Comparison of ENCODE assay signal across 9 mouse cellular contexts in genomic region chr3:21962921-21963732, GRCm38 (mm10).
A peak's percentile ranks its signal among the peaks of the same experiment; 100 is the strongest.
DNase-seq lines count a peak whose midpoint lies in the region; ATAC-seq and TF ChIP-seq lines count a peak whose summit lies in the region.
"Had no signal": no experiment of that assay in that cellular context is flagged by ENCODE, and none has a peak within 500 bp of the region (broad histone marks: within the 10 kb centered on the region; RNA-seq: fewer than 3 reads in every experiment).

No protein-coding gene starts in this region.

- peak; percentile 81 for DNase-seq in liver, adult 2 months (ENCODE audit: extremely low read depth, low read depth, low spot score)
- DNase-seq in NIH3T3 (ENCODE audit: low read depth), result peak; percentile 52
- DNase-seq in adrenal gland, postnatal 25 days, result no peak
- no peak for DNase-seq in c-Kit-positive CD71-positive TER-119-positive erythroid progenitor cells, embryonic 14.5 days (ENCODE audit: low spot score)
- DNase-seq in midbrain, embryonic 10.5 days (ENCODE audit: low spot score), result no peak

- no peaks in the 10 kb centered on the region for H3K36me3 ChIP-seq in liver, adult 2 months (ENCODE audit: control insufficient read depth, insufficient read depth, low read length)
- H3K36me3 ChIP-seq in liver, embryonic 12.5 days, result no peaks in the 10 kb centered on the region
- H3K36me3 ChIP-seq in macrophage (ENCODE audit: inconsistent target), result no peaks in the 10 kb centered on the region
- H3K36me3 ChIP-seq in midbrain, embryonic 10.5 days, result no peaks in the 10 kb centered on the region
- H3K36me3 ChIP-seq: limb, embryonic 12.5 days had no signal

- ATAC-seq in liver, embryonic 12.5 days, result no peak

- no peak for TF ChIP-seq POLR2A in liver, adult 2 months (IDR thresholded peaks at IDR 0.05; ENCODE audit: extremely low read depth, insufficient read depth, low read length)
- TF ChIP-seq POLR2A in embryonic fibroblast, embryonic 13.5 days (IDR thresholded peaks at IDR 0.05; ENCODE audit: low read depth, low read length), result no peak

- no peaks in the 10 kb centered on the region for H3K27me3 ChIP-seq in liver, adult 2 months (ENCODE audit: control insufficient read depth, insufficient read depth, low read length)
- no peaks in the 10 kb centered on the region for H3K27me3 ChIP-seq in liver, embryonic 12.5 days (replicated peaks)
- no peaks in the 10 kb centered on the region for H3K27me3 ChIP-seq in midbrain, embryonic 10.5 days (ENCODE audit: low read depth, poor library complexity, severe bottlenecking)
- H3K27me3 ChIP-seq: limb, embryonic 12.5 days had no signal

- H3K27ac ChIP-seq in liver, adult 2 months (replicated peaks; ENCODE audit: insufficient read depth, low read depth, low read length), result peak overlapping the region; percentile 75
- no peak overlapping the region for H3K27ac ChIP-seq in liver, embryonic 12.5 days
- peak overlapping the region; percentile 92 for H3K27ac ChIP-seq in embryonic fibroblast, embryonic 13.5 days (ENCODE audit: insufficient read depth, low read length)
- H3K27ac ChIP-seq in macrophage, result peak overlapping the region; percentile 76
- H3K27ac ChIP-seq in midbrain, embryonic 10.5 days (replicated peaks), result no peak overlapping the region
- H3K27ac ChIP-seq: limb, embryonic 12.5 days had no signal

- H3K9me3 ChIP-seq in liver, embryonic 12.5 days (replicated peaks), result no peaks in the 10 kb centered on the region
- H3K9me3 ChIP-seq in midbrain, embryonic 10.5 days (replicated peaks), result no peaks in the 10 kb centered on the region
- H3K9me3 ChIP-seq: limb, embryonic 12.5 days had no signal

- no peak overlapping the region for H3K4me2 ChIP-seq in liver, embryonic 12.5 days
- H3K4me2 ChIP-seq: limb, embryonic 12.5 days had no signal

- H3K4me1 ChIP-seq in liver, adult 2 months (ENCODE audit: control insufficient read depth, insufficient read depth, low read length), result peaks cover 28% of the 10 kb centered on the region
- H3K4me1 ChIP-seq in liver, embryonic 12.5 days, result peaks cover 33% of the 10 kb centered on the region
- peaks cover 24% of the 10 kb centered on the region for H3K4me1 ChIP-seq in embryonic fibroblast, embryonic 13.5 days (ENCODE audit: control insufficient read depth, insufficient read depth, low read length)
- peaks cover 19% of the 10 kb centered on the region for H3K4me1 ChIP-seq in midbrain, embryonic 10.5 days

- TF ChIP-seq CTCF in liver, adult 2 months (IDR thresholded peaks at IDR 0.05; ENCODE audit: low read depth, low read length), result no peak
- TF ChIP-seq CTCF in embryonic fibroblast, embryonic 13.5 days (IDR thresholded peaks at IDR 0.05; ENCODE audit: borderline replicate concordance, insufficient read depth, low read length), result no peak

- H3K9ac ChIP-seq in liver, adult 2 months (ENCODE audit: low read depth, low read length), result no peak overlapping the region
- no peak overlapping the region for H3K9ac ChIP-seq in liver, embryonic 12.5 days
- H3K9ac ChIP-seq: limb, embryonic 12.5 days had no signal

- 25% methylated on average over 7 of the region's 7 CpGs for WGBS in liver, adult 2 months
- 35% methylated on average over 7 of the region's 7 CpGs for WGBS in liver, embryonic 12.5 days (ENCODE audit: insufficient replicate concordance)
- WGBS in macrophage (ENCODE audit: missing documents), result 55% methylated on average over 7 of the region's 7 CpGs
- 46% methylated on average over 7 of the region's 7 CpGs for WGBS in midbrain, embryonic 10.5 days

- no peaks in the 10 kb centered on the region for H3K79me2 ChIP-seq in liver, adult 2 months (ENCODE audit: control insufficient read depth, insufficient read depth, low read length)
- H3K79me2 ChIP-seq in macrophage (ENCODE audit: inconsistent target), result no peaks in the 10 kb centered on the region

- H3K4me3 ChIP-seq in liver, adult 2 months (ENCODE audit: insufficient read depth, low read depth, low read length), result no peak overlapping the region
- H3K4me3 ChIP-seq in liver, embryonic 12.5 days, result no peak overlapping the region
- H3K4me3 ChIP-seq in embryonic fibroblast, embryonic 13.5 days (ENCODE audit: insufficient read depth, low read length), result no peak overlapping the region
- H3K4me3 ChIP-seq in macrophage (ENCODE audit: inconsistent target), result no peak overlapping the region
- H3K4me3 ChIP-seq in midbrain, embryonic 10.5 days, result no peak overlapping the region
- H3K4me3 ChIP-seq: limb, embryonic 12.5 days had no signal

Comparison
In these comparisons a context has a peak if more than half of its experiments do, and no peak if none do; other contexts are left out.
1. H3K27ac ChIP-seq: peak in liver, adult 2 months (single experiment), embryonic fibroblast, embryonic 13.5 days (single experiment) and macrophage (single experiment); none in liver, embryonic 12.5 days (single experiment) and midbrain, embryonic 10.5 days (single experiment).
2. DNase-seq: peak in liver, adult 2 months (single experiment) and NIH3T3 (single experiment); none in adrenal gland, postnatal 25 days (single experiment), c-Kit-positive CD71-positive TER-119-positive erythroid progenitor cells, embryonic 14.5 days (single experiment) and midbrain, embryonic 10.5 days (single experiment).